Mouse (Mus musculus): ENCODE measurements around the gene Mc3r.
A peak's percentile ranks its signal among the peaks of the same experiment; 100 is the strongest.

Gene Mc3r

GRCm38 (mm10) chr2:172256418-172256817, 8.1 kb downstream of the Mc3r start:
- no peak for DNase-seq (ENCODE audit: low read depth, low spot score)

GRCm38 (mm10) chr2:172256956-172257355, 8.7 kb downstream of the Mc3r start:
- no peak for DNase-seq (ENCODE audit: low read depth, low spot score)

- no peak for DNase-seq (ENCODE audit: low read depth, low spot score)
Observed at GRCm38 (mm10) chr2:172257471-172258065, 9.3 kb downstream of the Mc3r start.

GRCm38 (mm10) chr2:172260064-172260463, 11.8 kb downstream of the Mc3r start:
- DNase-seq (ENCODE audit: low read depth, low spot score): no peak

GRCm38 (mm10) chr2:172261441-172261840, 13.1 kb downstream of the Mc3r start:
- no peak for DNase-seq (ENCODE audit: low read depth, low spot score)

GRCm38 (mm10) chr2:172263216-172263615, 14.9 kb downstream of the Mc3r start:
- DNase-seq (ENCODE audit: low read depth, low spot score): no peak

- no peak for DNase-seq (ENCODE audit: low read depth, low spot score)
Observed at GRCm38 (mm10) chr2:172269907-172270306, 21.6 kb downstream of the Mc3r start.

- DNase-seq (ENCODE audit: low read depth, low spot score): no peak
Observed at GRCm38 (mm10) chr2:172270485-172270944, 22.2 kb downstream of the Mc3r start.

GRCm38 (mm10) chr2:172270974-172271697, 22.8 kb downstream of the Mc3r start:
- DNase-seq (ENCODE audit: low read depth, low spot score): no peak

- peak; percentile 1 for DNase-seq (ENCODE audit: low read depth, low spot score)
Observed at GRCm38 (mm10) chr2:172274662-172275061, 26.4 kb downstream of the Mc3r start.

GRCm38 (mm10) chr2:172276155-172276554, 27.9 kb downstream of the Mc3r start:
- peak; percentile 1 for DNase-seq (ENCODE audit: low read depth, low spot score)

GRCm38 (mm10) chr2:172278979-172279378, 30.7 kb downstream of the Mc3r start:
- DNase-seq (ENCODE audit: low read depth, low spot score): no peak

- DNase-seq (ENCODE audit: low read depth, low spot score): no peak
Observed at GRCm38 (mm10) chr2:172282071-172282710, 33.9 kb downstream of the Mc3r start.

GRCm38 (mm10) chr2:172287715-172288114, 39.4 kb downstream of the Mc3r start:
- no peak for DNase-seq (ENCODE audit: low read depth, low spot score)

- DNase-seq (ENCODE audit: low read depth, low spot score): no peak
Observed at GRCm38 (mm10) chr2:172288965-172289364, 40.7 kb downstream of the Mc3r start.

- no peak for DNase-seq (ENCODE audit: low read depth, low spot score)
Observed at GRCm38 (mm10) chr2:172289632-172290031, 41.3 kb downstream of the Mc3r start.

- DNase-seq (ENCODE audit: low read depth, low spot score): no peak
Observed at GRCm38 (mm10) chr2:172290474-172290873, 42.2 kb downstream of the Mc3r start.

GRCm38 (mm10) chr2:172291025-172291424, 42.7 kb downstream of the Mc3r start:
- DNase-seq (ENCODE audit: low read depth, low spot score): no peak

GRCm38 (mm10) chr2:172291755-172292524, 43.6 kb downstream of the Mc3r start:
- no peak for DNase-seq (ENCODE audit: low read depth, low spot score)

- no peak for DNase-seq (ENCODE audit: low read depth, low spot score)
Observed at GRCm38 (mm10) chr2:172292525-172293405, 44.5 kb downstream of the Mc3r start.

- DNase-seq (ENCODE audit: low read depth, low spot score): no peak
Observed at GRCm38 (mm10) chr2:172298083-172298482, 49.8 kb downstream of the Mc3r start.
